Mouse (Mus musculus) fat pad, adult 2 months (tissue): Measurements from ENCODE around the gene Ifitm10.
"Not testable (repeated sequence)": the region's sequence is repeated elsewhere in the genome, so short reads cannot be mapped to it uniquely, and the experiment has no call there.

Experiments
- DNase-seq: peaks from one replicate; pipeline ENCODE4 v3.0.0-alpha.2; 2011; ENCODE audit warnings: low read depth, low spot score; ENCODE audit errors: extremely low read depth

Gene Ifitm10

DNA sequence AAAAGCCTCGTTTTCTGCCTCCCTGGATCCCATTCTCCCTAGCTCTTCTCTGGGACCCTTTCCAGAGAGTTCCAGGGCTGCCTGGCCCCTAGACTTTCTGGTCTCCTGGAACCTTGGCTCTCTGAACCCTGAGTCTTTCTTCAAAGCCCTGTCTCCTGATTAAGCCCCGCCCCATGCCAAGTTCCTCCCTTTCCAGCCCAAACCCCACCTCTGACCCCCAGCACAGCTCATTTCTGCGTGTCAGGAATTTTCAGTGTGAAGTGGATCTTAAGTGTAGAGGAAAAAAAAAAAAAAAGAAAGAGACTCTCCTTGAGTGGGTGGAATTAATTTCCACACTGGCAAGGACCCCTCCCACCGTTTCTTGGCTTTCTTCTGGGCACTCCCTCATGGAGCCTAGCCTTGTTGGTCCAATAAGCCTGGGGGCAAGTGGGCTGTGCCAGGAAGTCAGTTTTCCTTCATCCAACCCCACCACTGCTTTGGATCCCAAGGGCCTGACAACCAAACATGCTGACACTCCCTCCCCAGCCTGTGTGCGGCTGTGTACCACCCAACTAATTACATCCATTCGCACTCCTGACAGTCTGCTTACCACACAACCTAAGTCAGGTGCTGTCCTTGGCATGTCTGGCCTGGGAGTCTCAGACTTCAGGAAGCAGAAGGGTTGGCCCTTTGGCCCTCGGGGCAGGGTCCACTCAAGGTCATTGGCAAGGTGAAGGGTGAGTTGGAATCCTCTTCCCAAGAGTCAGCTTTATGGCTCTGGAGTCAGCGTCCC, at the start of gene Ifitm10:
Gene Ifitm10, minus strand, starts transcription at position 113 of the 772 bp plus-strand sequence.
- no peak for DNase-seq

DNA sequence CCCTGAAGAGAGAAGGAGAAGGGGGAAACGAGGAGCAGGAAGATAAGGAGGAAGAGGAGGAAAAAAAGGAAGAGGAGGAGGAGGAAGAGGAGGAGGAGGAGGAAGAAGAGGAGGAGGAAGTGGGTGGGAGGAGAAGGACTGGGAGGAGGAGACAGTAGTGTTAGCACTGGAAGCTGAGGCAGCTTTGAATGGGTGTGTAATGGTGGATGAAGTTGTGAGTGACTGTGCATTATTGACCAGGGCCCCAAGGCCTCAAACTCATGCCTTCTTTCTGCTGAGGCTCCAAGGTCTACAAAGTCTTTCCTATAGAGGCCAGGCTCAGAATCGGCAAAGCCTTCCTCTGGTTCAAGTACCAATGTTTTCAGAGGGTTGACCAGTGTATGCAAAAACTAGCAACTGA, 48.3 kb upstream of the Ifitm10 start:
- no peak for DNase-seq

DNA sequence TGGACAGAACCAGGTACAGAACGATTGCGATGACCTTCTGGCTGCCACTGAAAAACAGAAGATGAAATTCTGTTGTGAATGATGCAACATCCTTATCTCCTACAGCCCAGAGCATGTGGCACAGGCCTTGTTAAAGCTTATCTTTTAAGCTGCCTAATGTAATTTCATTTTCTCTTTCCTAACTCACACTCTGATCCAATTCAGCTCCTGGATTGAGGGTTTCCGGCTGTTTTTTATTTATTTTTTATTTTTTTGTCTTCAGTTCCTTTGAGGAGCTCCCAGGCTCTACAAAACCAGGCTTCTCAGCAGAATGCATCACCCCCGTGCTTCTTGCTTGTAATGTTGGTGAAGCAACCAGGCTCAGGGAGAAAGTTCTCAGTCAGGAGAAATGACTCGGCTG, 46.3 kb upstream of the Ifitm10 start:
- no peak for DNase-seq

DNA sequence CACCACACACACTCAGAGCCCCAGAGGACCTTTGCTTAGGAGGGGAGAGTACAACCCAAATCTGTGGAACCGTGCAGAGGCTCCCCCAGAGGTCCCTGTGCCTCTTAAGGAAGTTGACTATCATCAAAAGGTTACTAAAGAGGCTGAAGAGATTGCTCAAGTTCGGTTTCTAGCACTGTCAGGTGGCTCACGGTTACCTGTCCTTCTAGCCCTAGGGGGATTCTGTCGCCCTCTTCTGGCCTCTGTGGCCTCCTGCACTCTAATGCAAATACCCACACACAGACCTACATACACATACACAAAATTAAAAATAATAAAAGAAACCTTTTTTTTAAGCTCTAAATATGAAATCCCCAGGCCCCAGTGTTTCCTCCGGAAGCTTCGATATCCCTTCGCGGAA, 45.1 kb upstream of the Ifitm10 start:
- DNase-seq = no peak

DNA sequence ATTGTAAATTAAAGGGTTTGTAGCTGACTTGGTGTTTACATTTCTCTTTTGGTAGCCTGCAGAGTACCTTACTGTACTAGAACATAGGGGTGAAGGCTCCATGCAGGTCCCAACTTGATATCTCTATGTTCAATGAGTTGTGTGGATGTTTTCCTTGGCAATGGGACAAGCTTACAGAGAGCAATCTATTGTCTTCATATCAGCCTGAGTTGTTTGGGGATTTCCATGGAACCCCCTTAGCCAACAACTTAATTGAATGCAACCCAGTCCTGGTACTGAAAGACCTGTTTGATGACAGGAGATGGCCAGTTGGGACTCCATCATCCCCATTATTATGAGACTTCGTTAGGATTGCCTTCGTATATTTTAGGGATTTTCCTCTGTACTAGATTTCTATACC, 44.5 kb upstream of the Ifitm10 start:
- DNase-seq = no peak

DNA sequence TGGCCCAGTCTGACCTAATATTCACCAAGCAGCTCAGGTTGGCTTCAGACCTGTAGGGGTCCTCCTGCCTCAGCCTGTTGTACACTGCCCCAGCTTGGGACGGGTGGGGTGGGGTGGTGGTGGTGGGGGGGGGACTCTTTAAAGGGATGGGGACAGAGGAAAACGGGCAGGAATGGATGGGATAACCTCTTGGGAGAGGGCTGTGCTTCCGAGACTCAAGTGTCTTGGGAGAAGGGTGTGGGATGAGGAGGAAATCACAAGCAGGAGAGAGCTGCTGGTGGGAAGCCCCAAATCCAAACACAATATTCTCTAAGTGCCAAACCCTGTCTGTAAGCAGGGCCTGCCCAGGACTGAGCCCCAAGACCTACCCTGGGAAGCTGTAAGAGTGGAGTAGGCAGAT, 42.7 kb upstream of the Ifitm10 start:
- no peak for DNase-seq

DNA sequence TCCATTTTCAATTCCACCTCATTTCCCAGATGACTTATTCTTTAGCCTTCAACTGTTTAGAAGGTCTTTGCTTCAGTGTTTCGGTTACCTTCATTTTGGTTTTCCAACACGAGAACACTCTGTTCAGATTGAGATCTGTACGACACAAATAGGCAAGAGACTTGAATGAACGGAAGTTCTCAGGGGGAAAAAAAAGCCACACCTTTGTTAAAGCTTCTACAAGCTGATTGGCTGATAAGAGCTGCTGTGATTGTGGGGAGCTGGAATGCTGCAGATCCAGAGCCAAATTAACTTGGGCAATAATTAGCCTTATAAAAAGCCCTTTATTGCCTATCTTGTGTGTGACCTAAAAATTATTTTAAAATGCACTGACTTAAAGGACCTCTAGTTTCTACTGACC, 41.8 kb upstream of the Ifitm10 start:
- no peak for DNase-seq

DNA sequence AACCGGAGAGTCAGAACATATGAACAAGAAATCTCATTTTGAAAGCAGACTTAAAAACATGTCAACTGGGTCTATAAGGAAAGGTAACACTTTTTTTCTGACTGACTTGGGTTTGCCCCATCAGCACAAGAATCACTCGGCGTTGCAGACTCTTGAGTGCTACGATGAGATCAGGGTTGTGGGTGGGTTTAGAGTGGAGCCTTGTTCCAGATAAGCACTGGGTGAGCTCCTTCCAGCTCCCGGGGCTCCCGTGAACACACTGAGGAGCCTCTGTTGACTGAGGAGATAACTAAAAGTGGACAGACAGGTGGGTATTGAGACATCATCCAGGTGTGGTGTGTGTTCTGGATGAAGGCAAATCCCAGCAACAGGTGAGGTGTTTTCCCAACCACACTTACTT, 39.7 kb upstream of the Ifitm10 start:
- DNase-seq = no peak

DNA sequence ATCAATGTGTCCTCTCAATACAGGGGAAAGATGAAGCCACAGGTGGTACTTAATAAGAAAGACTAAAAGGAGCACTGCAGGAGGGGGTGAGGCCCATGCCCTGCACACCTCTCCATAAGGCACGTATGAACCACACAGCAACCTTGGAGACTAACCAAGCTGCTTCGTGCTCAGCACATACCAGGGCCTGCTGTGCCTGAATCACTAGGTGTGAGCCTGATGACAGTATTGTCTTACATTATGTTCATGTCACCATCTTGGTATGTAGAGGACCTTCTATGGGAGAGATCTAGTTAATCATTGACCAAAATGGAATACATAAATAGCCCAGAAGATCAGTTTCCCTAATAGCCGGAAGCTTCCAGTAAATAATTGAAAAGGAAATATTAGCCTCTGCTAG, 36.0 kb upstream of the Ifitm10 start:
- no peak for DNase-seq

DNA sequence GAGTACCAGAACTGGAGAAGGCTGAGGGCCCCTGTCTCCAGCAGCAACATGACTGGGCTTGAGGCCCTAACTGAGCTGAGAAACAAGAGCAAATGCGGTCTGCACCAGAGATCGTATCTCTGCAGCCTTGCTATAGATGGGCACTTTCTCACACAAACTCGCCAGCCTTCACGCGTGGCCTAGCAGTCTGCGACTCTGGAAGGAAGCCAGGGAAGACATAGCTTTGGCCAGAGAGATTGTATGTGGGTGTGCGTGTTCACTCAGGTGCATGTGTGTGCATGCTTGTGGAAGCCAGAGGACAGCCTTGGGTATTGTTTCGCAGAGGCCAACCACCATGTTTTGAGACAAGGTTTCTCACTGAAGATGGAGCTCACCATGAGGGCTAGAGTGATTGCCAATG, 35.1 kb upstream of the Ifitm10 start:
- no peak for DNase-seq

DNA sequence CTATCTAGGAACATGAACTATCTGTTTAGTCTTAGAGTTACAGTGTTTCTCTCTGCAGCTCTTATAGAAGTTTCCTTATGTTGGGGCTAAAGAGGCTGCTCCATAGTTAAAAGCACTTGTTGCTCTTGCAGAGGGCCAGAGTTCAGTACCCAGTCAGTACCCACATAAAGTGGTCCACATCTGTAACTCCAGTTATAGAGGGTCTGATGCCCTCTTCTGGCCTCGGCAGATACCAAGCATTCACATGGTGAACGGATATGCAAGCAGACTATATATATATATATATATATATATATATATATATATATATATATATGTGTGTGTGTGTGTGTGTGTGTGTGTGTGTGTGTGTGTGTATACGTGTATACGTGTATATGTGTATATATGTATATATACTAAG, 34.4 kb upstream of the Ifitm10 start:
- no peak for DNase-seq

DNA sequence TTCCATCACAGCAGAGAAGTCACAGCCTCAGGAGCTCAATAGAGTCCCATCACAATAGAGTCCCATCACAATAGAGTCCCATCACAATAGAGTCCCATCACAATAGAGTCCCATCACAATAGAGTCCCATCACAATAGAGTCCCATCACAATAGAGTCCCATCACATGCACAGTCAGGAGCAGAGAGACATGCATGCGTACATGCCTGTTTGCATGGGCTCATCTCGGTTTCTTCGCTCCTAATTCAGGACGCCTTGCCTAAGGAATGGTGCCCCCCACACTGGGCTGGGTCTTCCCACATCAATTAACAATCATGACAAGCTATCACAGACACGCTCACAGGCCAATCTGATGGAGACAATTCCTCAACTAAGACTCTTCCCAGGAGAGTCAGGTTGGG, 31.6 kb upstream of the Ifitm10 start:
- DNase-seq = not testable (repeated sequence)

DNA sequence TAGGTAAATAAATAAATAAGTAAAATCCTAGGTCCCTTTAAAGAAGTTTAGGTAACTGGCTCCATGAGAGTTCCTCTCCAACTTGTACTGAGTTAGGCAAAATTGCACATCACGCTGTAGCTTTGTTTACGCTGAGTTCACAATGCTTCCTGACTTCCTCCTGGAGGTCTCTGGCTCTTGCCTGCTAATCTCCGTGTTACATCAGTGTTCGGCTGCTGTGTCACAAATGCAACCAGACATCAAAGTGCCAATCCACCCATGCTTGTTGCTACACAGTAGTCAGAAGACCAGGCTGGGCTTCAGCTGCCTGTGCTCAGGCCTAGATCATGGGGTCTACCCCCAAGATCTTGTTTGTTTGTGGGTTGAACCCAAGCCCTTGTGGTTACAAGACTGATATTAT, 30.0 kb upstream of the Ifitm10 start:
- no peak for DNase-seq

DNA sequence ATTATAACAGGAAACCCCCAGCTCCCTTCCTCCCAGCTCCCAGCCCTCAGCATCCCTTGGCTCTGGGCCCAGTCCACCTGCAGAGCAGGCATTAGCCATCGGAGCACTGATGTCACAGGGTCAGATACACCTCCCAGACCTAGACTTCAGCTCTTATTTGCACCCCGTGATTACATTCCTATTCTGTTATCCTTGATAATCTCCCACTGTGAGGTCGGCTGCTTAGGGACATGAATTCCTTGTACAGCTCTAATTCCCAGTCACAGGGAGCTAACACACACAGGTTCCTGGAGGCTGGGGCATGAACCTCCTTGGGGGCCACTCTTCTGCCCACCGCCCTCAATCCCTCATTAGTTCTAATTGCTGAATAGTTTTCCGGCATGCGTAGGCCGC, 27.2 kb upstream of the Ifitm10 start:
- no peak for DNase-seq

DNA sequence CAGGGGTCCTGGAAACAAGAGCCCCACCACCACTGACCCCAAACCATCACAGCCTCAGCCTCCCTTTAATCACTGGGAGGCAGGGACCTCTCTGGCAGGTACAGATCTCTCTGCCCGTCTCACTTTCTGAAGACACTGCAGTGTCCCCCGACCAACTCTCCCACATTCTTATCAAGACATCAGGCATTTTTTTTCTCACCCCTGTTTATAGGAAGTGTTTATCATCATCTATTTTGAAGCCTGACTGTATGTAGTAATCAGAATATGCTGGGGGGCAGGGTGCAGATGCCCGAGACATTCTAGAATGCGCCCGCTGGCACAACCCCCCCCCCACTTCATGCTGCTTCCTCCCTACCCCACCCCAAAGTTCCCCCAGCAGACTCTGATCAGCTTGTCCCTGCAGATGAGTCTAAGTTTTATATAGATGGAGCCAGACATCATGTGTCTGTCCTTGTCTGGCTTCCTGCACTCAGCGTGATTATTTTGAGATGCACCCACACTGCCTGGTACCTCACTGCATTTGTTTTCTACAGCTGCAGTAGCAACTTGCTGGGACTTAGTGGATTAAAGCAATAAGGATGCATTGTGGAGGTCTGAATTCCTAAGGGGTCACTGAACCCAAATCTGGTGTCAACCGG, 26.7 kb upstream of the Ifitm10 start:
- no peak for DNase-seq

DNA sequence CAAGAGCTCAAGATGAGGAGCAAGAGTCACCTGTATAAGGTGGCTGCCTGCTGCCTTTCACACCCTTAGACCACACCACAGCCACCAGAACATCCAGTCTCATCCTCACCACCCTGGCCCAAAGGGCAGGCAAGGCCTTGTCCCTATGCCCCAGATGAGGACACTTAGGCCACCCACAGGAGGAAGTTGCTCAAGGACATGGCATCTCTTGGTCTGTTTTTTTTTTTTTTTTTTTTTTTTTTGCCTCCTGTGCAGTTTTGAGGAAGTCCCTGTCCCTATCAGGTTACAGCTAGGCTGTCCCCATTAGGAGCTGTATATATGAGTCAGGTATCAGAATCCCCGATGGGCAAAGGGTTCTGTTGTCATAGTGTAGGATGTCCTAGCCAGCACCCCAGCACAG, 25.7 kb upstream of the Ifitm10 start:
- no peak for DNase-seq

DNA sequence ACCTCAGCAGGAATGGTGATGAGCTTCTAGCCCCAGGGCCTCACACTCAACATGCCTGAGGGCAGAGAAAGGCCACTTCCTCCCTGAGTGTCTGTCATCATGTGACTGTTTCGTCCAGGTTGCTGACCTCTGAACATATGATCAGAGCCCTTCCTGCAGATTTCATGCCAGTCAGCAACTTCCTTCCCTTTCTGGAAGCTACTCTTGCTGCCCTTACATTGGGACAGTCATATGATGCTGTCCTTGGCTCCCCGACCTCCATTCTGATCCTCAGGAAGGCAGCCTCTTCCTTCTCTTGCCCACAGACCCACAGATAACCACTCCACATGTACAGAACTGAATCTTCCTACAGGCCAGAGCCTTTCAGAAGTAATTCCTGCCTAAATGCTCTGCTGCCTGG, 24.5 kb upstream of the Ifitm10 start:
- DNase-seq = no peak

DNA sequence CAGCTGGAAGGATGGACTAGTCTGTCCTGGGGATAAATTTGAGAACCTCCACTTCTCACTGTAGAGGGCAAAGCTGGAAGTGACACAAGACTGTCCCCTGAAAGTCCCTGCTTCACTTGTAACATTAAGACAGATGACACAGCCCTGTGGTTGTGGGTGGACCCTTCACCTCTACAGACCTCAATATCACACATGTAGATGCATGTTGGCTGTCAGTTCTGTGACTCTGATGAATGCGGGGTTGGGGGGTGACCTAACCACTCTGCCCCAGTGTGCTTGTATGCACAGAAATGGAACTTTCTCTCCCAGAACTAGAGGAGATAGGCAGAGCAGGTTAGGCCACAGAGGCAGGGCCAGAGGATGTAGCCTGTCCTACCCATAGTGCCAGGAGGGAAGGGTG, 23.1 kb upstream of the Ifitm10 start:
- no peak for DNase-seq

DNA sequence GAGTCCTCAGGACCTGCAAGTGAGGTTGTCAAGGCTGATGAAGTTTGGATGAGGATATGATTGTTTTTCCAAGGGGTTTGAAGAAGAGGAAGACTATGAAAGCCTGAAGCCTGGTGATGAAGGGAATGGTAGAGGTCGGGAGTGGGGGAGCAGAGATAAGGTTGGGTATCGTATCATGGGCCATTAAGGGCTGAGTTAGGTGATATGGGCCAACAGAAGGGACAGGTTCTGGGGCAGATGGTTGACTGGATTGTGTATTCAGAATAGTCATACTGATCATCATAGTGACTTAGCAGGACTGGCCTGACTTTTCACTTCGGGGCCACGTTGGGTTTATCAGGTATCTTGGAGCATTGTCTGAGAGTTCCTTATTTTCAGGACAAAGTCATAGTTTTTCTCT, 21.9 kb upstream of the Ifitm10 start:
- DNase-seq = no peak

DNA sequence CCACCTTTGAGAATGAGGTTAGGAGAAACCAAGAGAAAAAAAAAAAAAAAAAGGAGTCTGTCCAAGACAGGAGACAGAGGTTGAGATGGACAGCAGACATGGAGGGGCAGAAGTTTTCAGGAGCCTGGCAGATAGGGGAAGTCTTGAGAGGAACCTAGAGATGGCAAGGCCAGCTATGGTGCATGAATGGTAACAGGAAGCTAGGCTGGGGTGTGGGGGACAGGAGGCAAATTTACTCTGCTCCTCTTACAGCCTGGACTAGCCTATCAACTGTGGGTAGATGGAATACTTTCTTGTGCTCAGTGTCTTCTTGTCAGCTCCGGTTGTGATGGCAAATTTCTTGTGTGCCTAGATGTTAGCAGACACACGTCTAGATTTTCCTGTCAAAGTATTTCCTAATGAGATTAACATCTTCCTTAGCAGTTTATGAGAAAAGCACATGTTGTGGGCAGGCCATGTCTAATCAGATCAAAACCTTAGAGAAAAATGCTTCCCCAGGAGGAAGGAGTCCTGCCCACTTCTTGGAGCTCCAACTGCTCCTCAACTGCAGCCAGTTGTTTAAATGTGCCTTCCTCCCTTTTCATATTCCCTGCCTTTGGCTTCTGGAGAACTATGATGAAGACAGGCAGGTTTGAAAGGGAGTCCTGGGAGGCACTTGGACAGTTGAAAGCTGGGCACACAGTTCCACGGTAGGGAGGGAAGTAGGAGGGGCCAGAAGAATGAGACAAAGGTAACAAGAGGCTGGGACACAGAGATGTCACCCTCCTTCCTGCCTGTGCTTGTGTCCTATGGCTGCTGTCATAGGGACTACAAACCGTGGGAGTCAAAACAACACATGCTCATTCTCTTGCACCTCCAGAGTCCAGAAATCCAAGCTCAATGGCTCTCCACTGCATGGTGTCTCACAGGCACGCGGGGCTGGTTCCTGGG, 21.0 kb upstream of the Ifitm10 start:
- no peak for DNase-seq

DNA sequence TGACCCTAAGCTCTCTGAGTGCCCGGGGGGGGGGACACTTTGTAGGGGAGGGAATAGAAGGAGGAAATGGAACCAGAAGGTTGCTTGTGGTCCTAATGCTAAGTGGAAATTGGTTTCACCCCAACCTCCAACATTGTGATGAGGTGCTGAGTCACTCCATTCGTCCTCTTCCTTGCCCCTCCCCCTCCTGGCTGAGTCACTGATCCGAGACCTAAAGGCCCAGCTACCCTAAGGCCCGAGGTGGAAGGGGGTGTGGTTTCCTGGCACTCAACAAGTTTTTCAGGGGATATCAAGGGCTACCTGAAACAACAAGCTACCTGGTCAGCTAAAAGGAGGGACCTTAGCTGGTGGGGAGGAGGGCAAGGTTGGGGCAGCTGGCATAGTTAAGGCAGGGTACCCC, 19.6 kb upstream of the Ifitm10 start:
- no peak for DNase-seq

DNA sequence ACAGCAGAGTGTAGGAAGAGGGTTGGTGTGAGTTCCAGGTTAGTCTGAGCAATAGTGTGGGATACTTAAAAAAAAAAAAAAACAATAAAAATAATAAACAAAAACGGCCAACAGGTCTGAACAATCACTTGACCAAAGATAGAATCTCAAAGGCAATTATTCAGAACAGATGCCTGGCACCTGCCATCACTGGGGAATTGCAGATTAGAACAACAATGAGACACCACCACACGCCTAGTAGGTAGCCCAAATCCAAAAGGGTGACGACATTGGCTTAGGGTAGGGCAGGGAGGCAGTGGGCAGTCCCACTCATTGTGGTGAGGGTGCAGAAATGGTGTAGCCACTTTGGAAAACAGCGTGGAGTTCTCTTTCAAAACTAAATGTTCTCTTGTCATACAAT, 18.1 kb upstream of the Ifitm10 start:
- no peak for DNase-seq
